Mouse (Mus musculus) heart, adult 18-20 months (tissue): ENCODE measurements around the gene C1qtnf1. TPM values are rescaled to one million over a fixed set of nuclear protein-coding genes. Genes with fewer than 3 reads are reported as not detected.

Experiments used
- total RNA-seq, 2 experiments: library from RNA; stranded (reverse); gene quantifications; 2 replicates each; pipeline ENCODE4 v1.2.3; 2021

The C1qtnf1 gene
- total RNA-seq, 2 experiments from 2014 or later, result 13.4 to 16.4 TPM

Other genes with a start within 250 kb of the C1qtnf1 start
- gene Cyth1, start 179.6 kb upstream of the C1qtnf1 start, total RNA-seq, result 10 to 100 TPM; 54.1 to 63.2 TPM
- gene Usp36, start 138.0 kb upstream of the C1qtnf1 start, total RNA-seq, result 10 to 100 TPM; 12.3 to 12.4 TPM
- gene Cep295nl, start 85.7 kb upstream of the C1qtnf1 start, total RNA-seq, result under 1 TPM; 0.39 to 0.42 TPM
- gene Timp2, start 72.5 kb upstream of the C1qtnf1 start, total RNA-seq, result 100 to 1,000 TPM in 1 of 2 experiments, 10 to 100 TPM in 1; 75.0 to 102 TPM
- 10 to 100 TPM; 19.6 to 34.9 TPM for gene Lgals3bp, start 26.1 kb upstream of the C1qtnf1 start, total RNA-seq
- 10 to 100 TPM; 17.5 to 18.6 TPM for gene Cant1, start 9.1 kb upstream of the C1qtnf1 start, total RNA-seq
- gene Engase, start 48.6 kb downstream of the C1qtnf1 start, total RNA-seq, result 1 to 10 TPM; 4.2 to 5.1 TPM